Mouse (Mus musculus): ENCODE results near the gene Kif6. TPM values are rescaled to one million over a fixed set of nuclear protein-coding genes. Genes with fewer than 3 reads are reported as not detected.

Gene Kif6
- total RNA-seq, 1 experiment from 2014 or later = 1.1 TPM

GRCm38 (mm10) chr17:49799168-49799567, 184.2 kb downstream of the Kif6 start:
- ATAC-seq (replicated peaks in 1 of 2; ENCODE audit: insufficient read depth in 1 of 2, low FRiP score in 2 of 2, low TSS enrichment in 1 of 2, low read depth in 1 of 2, poor library complexity in 2 of 2, severe bottlenecking in 2 of 2) = no peak

- ATAC-seq (replicated peaks in 1 of 2; ENCODE audit: insufficient read depth in 1 of 2, low FRiP score in 2 of 2, low TSS enrichment in 1 of 2, low read depth in 1 of 2, poor library complexity in 2 of 2, severe bottlenecking in 2 of 2) = no peak
Observed at GRCm38 (mm10) chr17:49800157-49800556, 185.2 kb downstream of the Kif6 start.

GRCm38 (mm10) chr17:49807461-49807860, 192.5 kb downstream of the Kif6 start:
- no peak for ATAC-seq (replicated peaks in 1 of 2; ENCODE audit: insufficient read depth in 1 of 2, low FRiP score in 2 of 2, low TSS enrichment in 1 of 2, low read depth in 1 of 2, poor library complexity in 2 of 2, severe bottlenecking in 2 of 2)

GRCm38 (mm10) chr17:49808712-49809343, 193.9 kb downstream of the Kif6 start:
- no peak for ATAC-seq (replicated peaks in 1 of 2; ENCODE audit: insufficient read depth in 1 of 2, low FRiP score in 2 of 2, low TSS enrichment in 1 of 2, low read depth in 1 of 2, poor library complexity in 2 of 2, severe bottlenecking in 2 of 2)

- ATAC-seq (replicated peaks in 1 of 2; ENCODE audit: insufficient read depth in 1 of 2, low FRiP score in 2 of 2, low TSS enrichment in 1 of 2, low read depth in 1 of 2, poor library complexity in 2 of 2, severe bottlenecking in 2 of 2) = no peak
Observed at GRCm38 (mm10) chr17:49813893-49814640, 199.1 kb downstream of the Kif6 start.

- no peak for ATAC-seq (replicated peaks in 1 of 2; ENCODE audit: insufficient read depth in 1 of 2, low FRiP score in 2 of 2, low TSS enrichment in 1 of 2, low read depth in 1 of 2, poor library complexity in 2 of 2, severe bottlenecking in 2 of 2)
Observed at GRCm38 (mm10) chr17:49816067-49816565, 201.2 kb downstream of the Kif6 start.

- no peak for ATAC-seq (replicated peaks in 1 of 2; ENCODE audit: insufficient read depth in 1 of 2, low FRiP score in 2 of 2, low TSS enrichment in 1 of 2, low read depth in 1 of 2, poor library complexity in 2 of 2, severe bottlenecking in 2 of 2)
Observed at GRCm38 (mm10) chr17:49816703-49817102, 201.8 kb downstream of the Kif6 start.

GRCm38 (mm10) chr17:49820203-49820602, 205.3 kb downstream of the Kif6 start:
- no peak for ATAC-seq (replicated peaks in 1 of 2; ENCODE audit: insufficient read depth in 1 of 2, low FRiP score in 2 of 2, low TSS enrichment in 1 of 2, low read depth in 1 of 2, poor library complexity in 2 of 2, severe bottlenecking in 2 of 2)

- no peak for ATAC-seq (replicated peaks in 1 of 2; ENCODE audit: insufficient read depth in 1 of 2, low FRiP score in 2 of 2, low TSS enrichment in 1 of 2, low read depth in 1 of 2, poor library complexity in 2 of 2, severe bottlenecking in 2 of 2)
Observed at GRCm38 (mm10) chr17:49824142-49824840, 209.4 kb downstream of the Kif6 start.

GRCm38 (mm10) chr17:49824841-49825450, 210.0 kb downstream of the Kif6 start:
- ATAC-seq (replicated peaks in 1 of 2; ENCODE audit: insufficient read depth in 1 of 2, low FRiP score in 2 of 2, low TSS enrichment in 1 of 2, low read depth in 1 of 2, poor library complexity in 2 of 2, severe bottlenecking in 2 of 2) = no peak

- no peak for ATAC-seq (replicated peaks in 1 of 2; ENCODE audit: insufficient read depth in 1 of 2, low FRiP score in 2 of 2, low TSS enrichment in 1 of 2, low read depth in 1 of 2, poor library complexity in 2 of 2, severe bottlenecking in 2 of 2)
Observed at GRCm38 (mm10) chr17:49825831-49826230, 210.9 kb downstream of the Kif6 start.

- ATAC-seq (replicated peaks in 1 of 2; ENCODE audit: insufficient read depth in 1 of 2, low FRiP score in 2 of 2, low TSS enrichment in 1 of 2, low read depth in 1 of 2, poor library complexity in 2 of 2, severe bottlenecking in 2 of 2) = no peak
Observed at GRCm38 (mm10) chr17:49831745-49832144, 216.8 kb downstream of the Kif6 start.

- ATAC-seq (replicated peaks in 1 of 2; ENCODE audit: insufficient read depth in 1 of 2, low FRiP score in 2 of 2, low TSS enrichment in 1 of 2, low read depth in 1 of 2, poor library complexity in 2 of 2, severe bottlenecking in 2 of 2) = no peak
Observed at GRCm38 (mm10) chr17:49834044-49834545, 219.2 kb downstream of the Kif6 start.

GRCm38 (mm10) chr17:49837417-49837816, 222.5 kb downstream of the Kif6 start:
- no peak for ATAC-seq (replicated peaks in 1 of 2; ENCODE audit: insufficient read depth in 1 of 2, low FRiP score in 2 of 2, low TSS enrichment in 1 of 2, low read depth in 1 of 2, poor library complexity in 2 of 2, severe bottlenecking in 2 of 2)

- ATAC-seq (replicated peaks in 1 of 2; ENCODE audit: insufficient read depth in 1 of 2, low FRiP score in 2 of 2, low TSS enrichment in 1 of 2, low read depth in 1 of 2, poor library complexity in 2 of 2, severe bottlenecking in 2 of 2) = no peak
Observed at GRCm38 (mm10) chr17:49839243-49839642, 224.3 kb downstream of the Kif6 start.

- ATAC-seq (replicated peaks in 1 of 2; ENCODE audit: insufficient read depth in 1 of 2, low FRiP score in 2 of 2, low TSS enrichment in 1 of 2, low read depth in 1 of 2, poor library complexity in 2 of 2, severe bottlenecking in 2 of 2) = no peak
Observed at GRCm38 (mm10) chr17:49851210-49851609, 236.3 kb downstream of the Kif6 start.

- ATAC-seq (replicated peaks in 1 of 2; ENCODE audit: insufficient read depth in 1 of 2, low FRiP score in 2 of 2, low TSS enrichment in 1 of 2, low read depth in 1 of 2, poor library complexity in 2 of 2, severe bottlenecking in 2 of 2) = no peak
Observed at GRCm38 (mm10) chr17:49852183-49852582, 237.2 kb downstream of the Kif6 start.

- ATAC-seq (replicated peaks in 1 of 2; ENCODE audit: insufficient read depth in 1 of 2, low FRiP score in 2 of 2, low TSS enrichment in 1 of 2, low read depth in 1 of 2, poor library complexity in 2 of 2, severe bottlenecking in 2 of 2) = no peak
Observed at GRCm38 (mm10) chr17:49855785-49856184, 240.8 kb downstream of the Kif6 start.

All from hematopoietic stem cell, adult 5-6 weeks (primary cell).